Mouse (Mus musculus) lung, postnatal 0 days (tissue): ENCODE measurements around the gene Kazn. TPM values are rescaled to one million over a fixed set of nuclear protein-coding genes. Genes with fewer than 3 reads are reported as not detected.

ENCODE experiments used
- ATAC-seq: fragments of 200-750 bp; cut with Nextera tagmentation; 2 replicates; pipeline ENCODE4 v1.8.0; 2017; ENCODE audit warnings: moderate library complexity
- DNase-seq: peaks from one replicate; pipeline ENCODE4 v3.0.0-alpha.2; 2016; ENCODE audit warnings: low spot score
- H3K27ac ChIP-seq: fragments of 300-500 bp; sonication (generic); 2 replicates; pipeline ENCODE4 v1.5.1; 2014; ENCODE audit warnings: antibody characterized with exemption, mild to moderate bottlenecking, low read length, mixed read lengths
- H3K27me3 ChIP-seq: fragments of 300-500 bp; sonication (generic); replicated peaks from 2 replicates; pipeline ENCODE4 v1.6.1; 2014; ENCODE audit warnings: low read length, mixed read lengths; ENCODE audit not compliant: insufficient read depth
- H3K36me3 ChIP-seq: fragments of 300-500 bp; sonication (generic); 2 replicates; pipeline ENCODE4 v1.6.1; 2014; ENCODE audit warnings: low read length, mixed read lengths; ENCODE audit not compliant: insufficient read depth
- H3K4me1 ChIP-seq: fragments of 300-500 bp; sonication (generic); 2 replicates; pipeline ENCODE4 v1.6.1; 2014; ENCODE audit warnings: antibody characterized with exemption, low read depth, low read length, mixed read lengths; ENCODE audit not compliant: insufficient read depth
- H3K4me2 ChIP-seq: fragments of 300-500 bp; sonication (generic); replicated peaks from 2 replicates; pipeline ENCODE4 v1.6.1; 2014; ENCODE audit warnings: low read depth, mild to moderate bottlenecking, low read length, moderate library complexity, mixed read lengths
- H3K4me3 ChIP-seq: fragments of 300-500 bp; sonication (generic); 2 replicates; pipeline ENCODE4 v1.5.1; 2014; ENCODE audit warnings: low read depth, low read length
- H3K9ac ChIP-seq: fragments of 300-500 bp; sonication (generic); replicated peaks from 2 replicates; pipeline ENCODE4 v1.6.1; 2014; ENCODE audit warnings: low read depth, mild to moderate bottlenecking
- H3K9me3 ChIP-seq: fragments of 300-500 bp; sonication (generic); 2 replicates; pipeline ENCODE4 v1.6.1; 2016; ENCODE audit warnings: low read length, mixed read lengths
- CTCF ChIP-seq: IDR thresholded peaks from 2 replicates; pipeline ENCODE4 v1.5.1; 2016; ENCODE audit warnings: antibody characterized with exemption, mild to moderate bottlenecking
- EP300 ChIP-seq: IDR thresholded peaks from 2 replicates; pipeline ENCODE4 v1.6.1; 2016; ENCODE audit warnings: antibody characterized with exemption, mild to moderate bottlenecking, control low read depth
- whole genome bisulfite sequencing: fragments of 180-500 bp; shearing (Covaris S2); extraction: QIAGEN DNeasy Blood & Tissue Kit; methylation state at CpG from one replicate; pipeline ENCODE4 v1.1.7; 2014; 5-methylcytosine and 5-hydroxymethylcytosine counted together
- polyA plus RNA-seq: library from polyadenylated mRNA; unstranded; fragments of >200 nt; fragmentation: Nextera tagmentation; extraction: Ambion mirVana; gene quantifications from 2 replicates; pipeline ENCODE4 v1.2.1, GENCODE M21; 2015

Kazn gene
- polyA plus RNA-seq, 1 experiment from 2014 or later: 6.0 TPM

DNA sequence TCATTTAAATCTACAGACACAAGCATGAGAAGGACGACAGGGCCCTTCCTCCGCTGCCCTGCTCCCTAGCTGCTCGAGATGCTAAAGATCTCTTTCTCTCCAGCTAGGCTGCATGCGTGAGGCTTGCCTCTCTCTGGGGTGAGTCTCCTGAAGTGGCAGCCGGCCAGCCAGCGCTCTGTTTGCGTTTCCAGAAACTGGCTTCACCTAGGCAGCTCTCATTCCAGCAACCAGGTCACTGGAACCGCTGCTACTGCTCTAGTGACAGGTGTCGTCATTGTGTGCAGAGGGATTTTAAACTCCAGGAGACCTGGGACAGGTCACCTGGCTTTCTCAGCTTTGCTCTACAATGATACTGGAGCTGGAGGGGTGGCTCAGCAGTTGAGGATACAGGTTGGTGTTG lies 76.5 kb downstream of the Kazn start:
- no peak overlapping the region for H3K9ac ChIP-seq
- H3K9me3 ChIP-seq: no peaks in the 10 kb centered on the region
- H3K4me1 ChIP-seq: no peaks in the 10 kb centered on the region
- WGBS: 63% methylated on average over 9 of the region's 9 CpGs
- no peaks in the 10 kb centered on the region for H3K36me3 ChIP-seq
- no peak overlapping the region for H3K27ac ChIP-seq
- H3K4me3 ChIP-seq: no peak overlapping the region
- no peaks in the 10 kb centered on the region for H3K27me3 ChIP-seq
- no peak overlapping the region for H3K4me2 ChIP-seq
- DNase-seq (peak; percentile 57), ATAC-seq (peak; percentile 61)
- TF ChIP-seq CTCF (no peak), EP300 (no peak)

DNA sequence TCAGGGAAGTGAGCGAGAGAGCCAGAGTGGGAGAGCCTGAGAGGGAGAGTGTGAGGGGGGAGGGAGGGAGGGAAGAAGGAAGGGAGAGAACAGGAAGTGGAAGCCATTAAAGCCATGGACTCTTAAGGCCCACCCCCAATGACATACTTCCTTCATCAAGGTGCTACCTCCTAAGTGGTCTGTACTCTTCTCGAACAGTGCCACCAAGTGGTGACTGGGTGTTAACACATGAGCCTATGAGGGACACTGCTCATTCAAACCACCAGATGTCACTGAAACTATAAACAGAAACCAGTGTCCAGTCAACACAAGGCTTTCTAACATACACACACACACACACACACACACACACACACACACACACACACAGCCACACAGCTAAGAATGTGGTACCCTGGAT lies 77.1 kb downstream of the Kazn start:
- no peaks in the 10 kb centered on the region for H3K4me1 ChIP-seq
- H3K27ac ChIP-seq: no peak overlapping the region
- no peaks in the 10 kb centered on the region for H3K9me3 ChIP-seq
- H3K4me3 ChIP-seq: no peak overlapping the region
- no peak overlapping the region for H3K9ac ChIP-seq
- TF ChIP-seq EP300 (no peak), CTCF (peak; percentile 72)
- H3K36me3 ChIP-seq: no peaks in the 10 kb centered on the region
- ATAC-seq: no peak
- WGBS: 79% methylated on average over 2 of the region's 2 CpGs
- H3K27me3 ChIP-seq: no peaks in the 10 kb centered on the region
- DNase-seq: no peak
- no peak overlapping the region for H3K4me2 ChIP-seq

DNA sequence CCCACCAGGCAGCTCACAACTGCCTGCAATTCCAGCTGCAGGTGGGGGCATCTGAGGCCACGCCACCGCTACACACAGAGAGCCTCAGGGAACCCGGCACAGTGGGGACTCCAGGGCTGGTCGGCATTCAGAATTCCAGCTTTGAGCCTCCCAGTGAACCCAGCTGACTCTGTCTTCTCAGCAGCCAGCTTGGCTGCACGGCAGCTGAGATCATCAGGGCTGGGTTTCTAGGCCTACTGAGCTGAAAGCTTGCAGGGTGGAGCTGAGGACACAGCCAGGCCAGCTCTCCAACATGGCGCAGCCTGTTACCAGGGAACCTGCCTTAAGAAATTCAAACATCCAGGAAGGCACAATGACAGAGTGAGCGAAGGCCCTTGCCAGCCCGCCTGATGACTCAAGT lies 79.2 kb downstream of the Kazn start:
- WGBS: 84% methylated on average over 8 of the region's 8 CpGs
- no peaks in the 10 kb centered on the region for H3K27me3 ChIP-seq
- H3K9me3 ChIP-seq: no peaks in the 10 kb centered on the region
- H3K4me2 ChIP-seq: no peak overlapping the region
- TF ChIP-seq EP300: no peak
- TF ChIP-seq CTCF: no peak
- no peak overlapping the region for H3K4me3 ChIP-seq
- no peak overlapping the region for H3K27ac ChIP-seq
- no peaks in the 10 kb centered on the region for H3K36me3 ChIP-seq
- no peaks in the 10 kb centered on the region for H3K4me1 ChIP-seq
- ATAC-seq (no peak), DNase-seq (no peak)
- H3K9ac ChIP-seq: no peak overlapping the region

DNA sequence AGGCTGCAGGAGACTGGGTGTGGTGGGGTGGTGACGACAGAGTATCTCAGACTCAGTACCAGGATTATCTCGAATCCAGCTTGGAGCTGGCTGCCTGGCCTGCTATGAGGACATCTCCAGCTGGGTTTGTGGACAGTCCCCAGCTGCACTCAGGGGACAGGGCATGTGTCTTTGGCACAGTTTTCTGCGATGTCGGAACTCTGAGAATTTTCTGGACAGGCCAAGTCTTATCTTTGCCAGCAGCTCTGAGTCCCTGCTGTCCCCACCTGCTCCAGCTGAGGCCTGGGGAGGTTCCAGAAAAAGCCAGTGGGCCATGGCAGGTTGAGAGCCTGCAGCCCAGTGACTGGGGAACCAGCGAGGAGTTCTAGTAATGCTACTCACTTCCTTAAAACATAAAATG lies 82.7 kb downstream of the Kazn start:
- Histone ChIP-seq H3K4me1 (no peaks in the 10 kb centered on the region), H3K4me3 (no peak overlapping the region), H3K27ac (no peak overlapping the region), H3K36me3 (no peaks in the 10 kb centered on the region), H3K4me2 (no peak overlapping the region), H3K9ac (no peak overlapping the region), H3K27me3 (no peaks in the 10 kb centered on the region), H3K9me3 (no peaks in the 10 kb centered on the region)
- 75% methylated on average over 4 of the region's 5 CpGs for WGBS
- ATAC-seq (peak; percentile 47), DNase-seq (peak; percentile 46)
- TF ChIP-seq EP300 (no peak), CTCF (no peak)

DNA sequence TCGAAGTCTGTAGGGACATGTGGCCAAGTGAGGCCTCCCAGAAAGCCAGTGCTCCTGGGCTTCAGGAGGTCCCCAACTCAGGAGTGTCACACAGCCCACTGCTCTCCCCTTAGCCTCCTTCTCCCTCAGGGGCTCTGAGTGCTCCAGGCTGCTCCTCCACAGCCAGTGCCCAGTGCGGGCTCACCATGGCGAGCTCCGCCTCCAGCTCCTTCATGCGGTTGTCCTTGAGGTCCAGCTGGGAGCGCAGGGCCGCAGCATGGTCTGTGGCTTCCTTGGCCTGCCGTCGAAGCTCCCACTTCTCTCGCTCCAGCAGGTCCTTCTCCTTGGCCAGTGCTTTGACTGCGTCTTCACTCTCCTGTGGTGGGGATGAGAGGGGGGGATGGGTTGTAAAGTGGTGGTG lies 85.0 kb downstream of the Kazn start:
- TF ChIP-seq CTCF (no peak), EP300 (no peak)
- no peak for ATAC-seq
- Histone ChIP-seq H3K27me3 (no peaks in the 10 kb centered on the region), H3K27ac (no peak overlapping the region), H3K9ac (no peak overlapping the region), H3K4me1 (no peaks in the 10 kb centered on the region), H3K4me2 (no peak overlapping the region), H3K4me3 (no peak overlapping the region), H3K36me3 (no peaks in the 10 kb centered on the region), H3K9me3 (no peaks in the 10 kb centered on the region)
- no peak for DNase-seq
- WGBS: 76% methylated on average over 11 of the region's 11 CpGs

DNA sequence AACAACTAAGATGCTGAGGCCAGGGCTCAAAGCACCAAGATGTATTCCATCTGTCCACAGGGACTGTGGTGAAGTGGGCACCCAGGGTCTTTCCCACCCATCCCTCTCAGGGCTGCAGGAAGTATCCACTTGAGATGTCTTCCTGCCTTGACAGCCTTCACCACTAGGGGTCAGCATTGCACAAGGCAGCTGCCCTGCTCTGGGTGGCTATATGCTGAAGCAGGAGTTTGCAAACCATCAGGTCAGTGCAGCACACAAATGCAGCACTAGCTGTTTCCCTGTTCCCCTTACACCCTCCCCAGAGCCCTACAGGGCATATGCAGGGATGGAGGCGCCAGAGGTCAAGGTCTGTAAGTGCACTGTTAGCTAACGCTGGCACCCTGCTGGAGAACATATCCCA lies 85.7 kb downstream of the Kazn start:
- no peak overlapping the region for H3K4me2 ChIP-seq
- H3K9me3 ChIP-seq: no peaks in the 10 kb centered on the region
- H3K27me3 ChIP-seq: no peaks in the 10 kb centered on the region
- H3K9ac ChIP-seq: no peak overlapping the region
- peak; percentile 82 for DNase-seq
- WGBS: 9% methylated on average over 2 of the region's 2 CpGs
- ATAC-seq: peak; percentile 69
- H3K36me3 ChIP-seq: no peaks in the 10 kb centered on the region
- H3K4me1 ChIP-seq: no peaks in the 10 kb centered on the region
- no peak overlapping the region for H3K4me3 ChIP-seq
- H3K27ac ChIP-seq: no peak overlapping the region
- TF ChIP-seq EP300 (no peak), CTCF (peak; percentile 100)

DNA sequence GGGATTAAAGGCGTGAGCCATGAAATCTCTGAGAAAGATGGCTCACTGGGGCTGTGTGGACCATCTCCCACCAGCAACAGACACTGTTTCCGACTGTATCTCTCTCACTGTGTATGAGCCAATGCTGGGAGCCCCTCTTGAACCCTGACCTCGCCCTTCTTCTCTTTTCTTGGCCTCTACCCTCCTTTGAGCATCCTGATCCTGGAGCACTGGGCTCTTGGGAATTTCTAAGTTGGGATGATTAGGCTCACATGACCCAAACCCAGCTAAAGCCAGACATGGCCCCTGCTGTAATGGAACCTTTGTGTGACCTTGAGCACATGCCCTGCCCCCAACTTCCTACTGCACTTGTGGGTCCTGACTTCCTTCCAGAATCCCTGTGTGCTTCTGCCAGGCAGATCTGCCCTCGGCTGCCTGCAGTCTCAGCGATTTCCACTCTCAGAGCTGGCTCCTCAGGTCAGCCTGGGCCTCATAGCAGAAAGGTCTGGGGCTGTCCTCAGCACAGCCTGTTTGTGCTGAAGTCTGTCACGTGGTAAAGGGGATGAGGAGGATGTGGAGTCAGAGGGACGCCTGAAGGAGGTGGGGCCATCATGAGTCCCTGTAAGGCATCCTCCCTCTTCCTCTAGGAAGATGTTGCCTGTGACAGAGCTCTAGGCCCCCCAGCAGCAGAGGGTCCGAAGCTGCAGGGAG lies 86.3 kb downstream of the Kazn start:
- Histone ChIP-seq H3K4me2 (no peak overlapping the region), H3K4me3 (no peak overlapping the region), H3K27me3 (no peaks in the 10 kb centered on the region), H3K9me3 (no peaks in the 10 kb centered on the region), H3K36me3 (no peaks in the 10 kb centered on the region), H3K27ac (no peak overlapping the region), H3K9ac (no peak overlapping the region), H3K4me1 (no peaks in the 10 kb centered on the region)
- 0 out of 2 replicates have a peak, but pooled peaks have one; percentile 8 for ATAC-seq
- WGBS: 51% methylated on average over 8 of the region's 8 CpGs
- no peak for DNase-seq
- TF ChIP-seq CTCF (no peak), EP300 (no peak)
